Mouse (Mus musculus) kidney, adult 2 months (tissue): ENCODE measurements around the gene Gm45140. TPM values are rescaled to one million over a fixed set of nuclear protein-coding genes. Genes with fewer than 3 reads are reported as not detected.
A peak's percentile ranks its signal among the peaks of the same experiment; 100 is the strongest.

Experiments used
- DNase-seq: peaks from one replicate; pipeline ENCODE4 v3.0.0; 2021
- H3K27ac ChIP-seq: fragments of 200-500 bp; 2 replicates; pipeline ENCODE4 v1.5.1; 2012; ENCODE audit warnings: low read depth, low read length, control low read depth, inconsistent platforms; ENCODE audit not compliant: insufficient read depth
- H3K27me3 ChIP-seq: fragments of 200-500 bp; replicated peaks from 2 replicates; pipeline ENCODE4 v1.6.1; 2012; ENCODE audit warnings: mild to moderate bottlenecking, moderate library complexity, low read length, inconsistent platforms; ENCODE audit not compliant: control insufficient read depth, insufficient read depth
- H3K36me3 ChIP-seq: fragments of 200-500 bp; 2 replicates; pipeline ENCODE4 v1.6.1; 2012; ENCODE audit warnings: mild to moderate bottlenecking, moderate library complexity, low read length, inconsistent platforms; ENCODE audit not compliant: control insufficient read depth, insufficient read depth
- H3K4me1 ChIP-seq: fragments of 200-500 bp; 2 replicates; pipeline ENCODE4 v1.6.1; 2011; ENCODE audit warnings: low read length; ENCODE audit not compliant: control insufficient read depth, insufficient read depth
- H3K4me3 ChIP-seq: fragments of 200-500 bp; 2 replicates; pipeline ENCODE4 v1.5.1; 2011; ENCODE audit warnings: mild to moderate bottlenecking, low read depth, low read length, control low read depth; ENCODE audit not compliant: insufficient read depth
- CTCF ChIP-seq: fragments of 200-500 bp; conservative IDR thresholded peaks from 2 replicates; pipeline ENCODE4 v1.5.1; 2011; ENCODE audit warnings: low read depth, mild to moderate bottlenecking, control low read depth, low read length, moderate library complexity, mixed read lengths; ENCODE audit not compliant: insufficient read depth, insufficient read length
- POLR2A ChIP-seq: fragments of 200-500 bp; IDR thresholded peaks from one replicate; pipeline ENCODE4 v1.6.1; 2011; ENCODE audit warnings: low read depth, low read length, control low read depth
- whole genome bisulfite sequencing: fragments of 180-500 bp; shearing (Covaris S2); methylation state at CpG from one replicate; pipeline ENCODE4 v1.1.7; 2018; 5-methylcytosine and 5-hydroxymethylcytosine counted together
- polyA plus RNA-seq: library from polyadenylated mRNA; depleted of rRNA; stranded (reverse); fragments of >200 nt; gene quantifications from 2 replicates; pipeline ENCODE4 v1.2.3, GENCODE M21; 2012

Gene Gm45140
- polyA plus RNA-seq, 1 experiment: 0.77 TPM

- no peaks in the 10 kb centered on the region for H3K27me3 ChIP-seq
- WGBS: 79% methylated on average over 1 of the region's 1 CpGs
- TF ChIP-seq POLR2A: no peak
- no peak for TF ChIP-seq CTCF
- no peak overlapping the region for H3K4me3 ChIP-seq
- peak; percentile 11 for DNase-seq
- H3K36me3 ChIP-seq: no peaks in the 10 kb centered on the region
- H3K4me1 ChIP-seq: peaks cover 9% of the 10 kb centered on the region; the same call in 1 of the 2 replicates
- H3K27ac ChIP-seq: no peak overlapping the region
Measured at GRCm38 (mm10) chr6:87875083-87875482, 39.5 kb upstream of the Gm45140 start.

- 94% methylated on average over 2 of the region's 2 CpGs for WGBS
- Histone ChIP-seq H3K4me3 (no peak overlapping the region), H3K4me1 (peaks cover 9% of the 10 kb centered on the region; the same call in 1 of the 2 replicates), H3K36me3 (no peaks in the 10 kb centered on the region), H3K27me3 (no peaks in the 10 kb centered on the region), H3K27ac (no peak overlapping the region)
- no peak for DNase-seq
- TF ChIP-seq POLR2A (no peak), CTCF (no peak)
Measured at GRCm38 (mm10) chr6:87873963-87874362, 38.4 kb upstream of the Gm45140 start.

GRCm38 (mm10) chr6:87873104-87873503, 37.5 kb upstream of the Gm45140 start:
- TF ChIP-seq CTCF (no peak), POLR2A (no peak)
- no peaks in the 10 kb centered on the region for H3K27me3 ChIP-seq
- H3K27ac ChIP-seq: no peak overlapping the region
- 36% methylated on average over 1 of the region's 1 CpGs for WGBS
- H3K4me3 ChIP-seq: no peak overlapping the region
- H3K36me3 ChIP-seq: no peaks in the 10 kb centered on the region
- DNase-seq: peak; percentile 65
- peaks cover 9% of the 10 kb centered on the region; the same call in 1 of the 2 replicates for H3K4me1 ChIP-seq

GRCm38 (mm10) chr6:87871240-87871639, 35.6 kb upstream of the Gm45140 start:
- H3K27ac ChIP-seq: no peak overlapping the region
- no peak for TF ChIP-seq CTCF
- TF ChIP-seq POLR2A: no peak
- no peak for DNase-seq
- H3K4me1 ChIP-seq: peaks cover 9% of the 10 kb centered on the region; the same call in 1 of the 2 replicates
- no peak overlapping the region for H3K4me3 ChIP-seq
- H3K27me3 ChIP-seq: no peaks in the 10 kb centered on the region
- H3K36me3 ChIP-seq: no peaks in the 10 kb centered on the region
- WGBS: 87% methylated on average over 7 of the region's 7 CpGs

DNA sequence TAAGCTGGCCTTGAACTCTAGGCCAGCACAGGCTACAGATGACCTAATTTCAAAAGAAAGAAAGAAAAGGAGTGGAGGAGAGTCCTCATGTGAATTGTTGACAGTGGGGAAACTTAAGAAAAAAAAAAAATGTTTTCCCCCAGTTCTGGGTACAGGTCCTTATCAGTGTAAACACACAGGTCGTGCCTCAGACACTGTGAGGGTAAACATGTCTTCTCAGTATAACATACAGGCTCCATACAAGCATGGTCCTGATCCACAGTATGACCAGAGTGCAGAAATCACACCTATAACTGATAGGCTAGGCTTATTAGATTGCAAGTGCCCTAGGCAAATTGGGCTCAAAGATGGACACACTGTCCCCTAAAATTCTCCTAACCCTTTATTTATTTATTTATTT, 34.8 kb upstream of the Gm45140 start:
- Histone ChIP-seq H3K36me3 (no peaks in the 10 kb centered on the region), H3K4me1 (peaks cover 3% of the 10 kb centered on the region; the same call in 1 of the 2 replicates)

DNA sequence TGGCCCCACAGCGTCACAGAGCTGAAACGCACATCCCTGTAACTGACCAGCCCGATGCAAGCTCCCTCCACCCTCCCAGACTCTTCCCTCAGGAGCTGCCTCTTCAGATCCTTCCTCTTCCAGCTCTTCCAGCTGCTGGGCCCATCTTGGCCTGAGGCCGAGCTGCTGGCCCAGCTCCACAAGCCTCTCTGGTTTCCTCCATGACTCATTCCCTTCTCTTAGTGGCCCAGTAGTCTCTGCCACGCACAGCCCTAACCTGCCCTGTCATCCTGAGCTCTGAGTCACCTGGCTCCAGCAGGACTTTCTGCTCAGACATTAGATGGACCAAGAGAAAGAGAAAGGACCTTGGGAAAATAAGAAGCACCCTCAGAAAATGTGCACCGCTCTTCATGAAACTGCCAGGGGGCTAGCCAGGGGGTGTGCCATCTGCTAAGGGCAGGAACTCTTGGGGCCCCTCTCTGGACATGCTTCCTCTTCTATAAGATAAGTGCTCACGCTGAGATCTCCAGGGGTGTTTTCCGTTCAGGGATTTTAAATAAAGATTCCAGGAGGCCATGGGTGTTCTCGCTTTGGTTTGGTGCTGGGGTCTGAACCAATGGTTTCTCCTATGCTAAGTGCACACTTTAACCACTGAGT, 33.4 kb upstream of the Gm45140 start:
- no peak overlapping the region for H3K4me3 ChIP-seq
- DNase-seq: peak; percentile 67
- no peak for TF ChIP-seq CTCF
- no peak for TF ChIP-seq POLR2A
- H3K27ac ChIP-seq: no peak overlapping the region
- H3K4me1 ChIP-seq: peaks cover 3% of the 10 kb centered on the region; the same call in 1 of the 2 replicates
- H3K36me3 ChIP-seq: no peaks in the 10 kb centered on the region
- WGBS: 68% methylated on average over 9 of the region's 9 CpGs
- H3K27me3 ChIP-seq: no peaks in the 10 kb centered on the region

More for the DNA sequence above, 34.8 kb upstream of the Gm45140 start:
- Histone ChIP-seq H3K4me3 (no peak overlapping the region), H3K27ac (no peak overlapping the region), H3K27me3 (no peaks in the 10 kb centered on the region)
- no peak for TF ChIP-seq POLR2A
- TF ChIP-seq CTCF: no peak
- DNase-seq: no peak
- WGBS: 78% methylated on average over 1 of the region's 1 CpGs

DNA sequence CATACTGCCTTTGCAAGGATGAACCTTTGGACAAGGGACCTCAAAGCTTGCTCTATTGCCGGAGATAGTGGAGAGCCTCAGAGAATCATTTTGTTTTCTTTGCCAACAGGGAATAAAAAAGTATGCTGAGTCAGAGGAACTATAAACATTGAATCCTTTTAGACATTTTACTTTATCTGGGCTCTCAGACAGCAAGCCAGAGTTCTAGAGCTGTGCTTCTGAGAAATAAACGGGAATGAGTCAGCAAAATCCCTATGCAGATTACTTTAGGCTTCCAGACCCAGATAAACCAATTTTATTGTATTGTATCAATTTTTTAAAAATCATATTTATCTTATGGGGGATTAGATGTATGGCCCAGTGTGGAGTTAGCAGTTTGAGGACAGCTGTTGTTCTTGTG, 31.7 kb upstream of the Gm45140 start:
- H3K4me3 ChIP-seq: no peak overlapping the region
- H3K27ac ChIP-seq: no peak overlapping the region
- no peak for TF ChIP-seq CTCF
- TF ChIP-seq POLR2A: no peak
- no peaks in the 10 kb centered on the region for H3K4me1 ChIP-seq
- DNase-seq: no peak
- 60% methylated on average over 2 of the region's 2 CpGs for WGBS
- H3K27me3 ChIP-seq: no peaks in the 10 kb centered on the region
- no peaks in the 10 kb centered on the region for H3K36me3 ChIP-seq
